Mouse (Mus musculus) limb, embryonic 15.5 days (tissue): ENCODE measurements at regions not wholly inside any gene's neighbourhood (a gene's known extent, or its start where the extent isn't known, plus 50 kb on each side); places are given as distances from the start of the nearest gene placed in this dataset.

Experiments used
- ATAC-seq: fragments of 200-750 bp; cut with Nextera tagmentation; 2 replicates; pipeline ENCODE4 v1.8.0; 2017; ENCODE audit warnings: low read depth, moderate TSS enrichment; ENCODE audit not compliant: insufficient number of reproducible peaks, low FRiP score, low TSS enrichment
- H3K27ac ChIP-seq: fragments of 300-500 bp; sonication (generic); 2 replicates; pipeline ENCODE4 v1.5.1; 2015; ENCODE audit warnings: moderate library complexity, mild to moderate bottlenecking, inconsistent platforms
- H3K27me3 ChIP-seq: fragments of 300-500 bp; sonication (generic); 2 replicates; pipeline ENCODE4 v1.6.1; 2015; ENCODE audit warnings: inconsistent platforms
- H3K36me3 ChIP-seq: fragments of 300-500 bp; sonication (generic); 2 replicates; pipeline ENCODE4 v1.6.1; 2015; ENCODE audit warnings: inconsistent platforms
- H3K4me1 ChIP-seq: fragments of 300-500 bp; sonication (generic); 2 replicates; pipeline ENCODE4 v1.6.1; 2015; ENCODE audit warnings: inconsistent platforms
- H3K4me2 ChIP-seq: fragments of 300-500 bp; sonication (generic); 2 replicates; pipeline ENCODE4 v1.6.1; 2015; ENCODE audit warnings: mild to moderate bottlenecking, inconsistent platforms
- H3K4me3 ChIP-seq: fragments of 300-500 bp; sonication (generic); 2 replicates; pipeline ENCODE4 v1.5.1; 2015; ENCODE audit warnings: mild to moderate bottlenecking, inconsistent platforms
- H3K9ac ChIP-seq: fragments of 300-500 bp; sonication (generic); 2 replicates; pipeline ENCODE4 v1.6.1; 2015; ENCODE audit warnings: inconsistent platforms
- H3K9me3 ChIP-seq: fragments of 300-500 bp; sonication (generic); 2 replicates; pipeline ENCODE4 v1.6.1; 2016; ENCODE audit warnings: inconsistent platforms
- WGBS: fragments of 180-500 bp; shearing (Covaris S2); methylation state at CpG from one replicate; pipeline ENCODE4 v1.1.7; 2015; 5-methylcytosine and 5-hydroxymethylcytosine counted together

- WGBS: 10% methylated on average over 13 of the region's 13 CpGs
- no peak for ATAC-seq
- Histone ChIP-seq H3K27ac (peak overlapping the region; percentile 47; the same call in 1 of the 2 replicates), H3K4me2 (no peak overlapping the region), H3K36me3 (no peaks in the 10 kb centered on the region), H3K4me3 (no peak overlapping the region), H3K27me3 (no peaks in the 10 kb centered on the region), H3K4me1 (peaks cover 13% of the 10 kb centered on the region; the same call in 1 of the 2 replicates), H3K9ac (no peak overlapping the region), H3K9me3 (no peaks in the 10 kb centered on the region)
These were observed 54.0 kb upstream of the Ets2 start for GRCm38 (mm10) chr16:95647854-95648253.

- Histone ChIP-seq H3K4me3 (no peak overlapping the region), H3K9me3 (no peaks in the 10 kb centered on the region), H3K4me1 (peaks cover 12% of the 10 kb centered on the region; the same call in 1 of the 2 replicates), H3K36me3 (no peaks in the 10 kb centered on the region), H3K9ac (no peak overlapping the region), H3K27ac (peak overlapping the region; percentile 57; the same call in 1 of the 2 replicates), H3K27me3 (no peaks in the 10 kb centered on the region), H3K4me2 (no peak overlapping the region)
- 53% methylated on average over 15 of the region's 15 CpGs for WGBS
- no peak for ATAC-seq
These were observed 56.6 kb upstream of the Erg start for GRCm38 (mm10) chr16:95642784-95643590.

GRCm38 (mm10) chr16:95640670-95641069, 54.3 kb upstream of the Erg start:
- ATAC-seq: no peak
- no peak overlapping the region for H3K4me2 ChIP-seq
- H3K9ac ChIP-seq: no peak overlapping the region
- peaks cover 15% of the 10 kb centered on the region for H3K4me1 ChIP-seq
- H3K27me3 ChIP-seq: no peaks in the 10 kb centered on the region
- H3K27ac ChIP-seq: no peak overlapping the region
- 88% methylated on average over 3 of the region's 3 CpGs for WGBS
- H3K4me3 ChIP-seq: no peak overlapping the region
- no peaks in the 10 kb centered on the region for H3K36me3 ChIP-seq
- H3K9me3 ChIP-seq: no peaks in the 10 kb centered on the region

GRCm38 (mm10) chr16:95639677-95640076, 53.3 kb upstream of the Erg start:
- WGBS: 84% methylated on average over 3 of the region's 3 CpGs
- Histone ChIP-seq H3K9me3 (no peaks in the 10 kb centered on the region), H3K27ac (no peak overlapping the region), H3K27me3 (no peaks in the 10 kb centered on the region), H3K36me3 (no peaks in the 10 kb centered on the region), H3K4me3 (no peak overlapping the region), H3K4me1 (peaks cover 15% of the 10 kb centered on the region), H3K4me2 (no peak overlapping the region), H3K9ac (no peak overlapping the region)
- ATAC-seq: no peak

- 17% methylated on average over 7 of the region's 7 CpGs for WGBS
- ATAC-seq: no peak
- 0 out of 2 replicates have a peak overlapping the region, but pooled peaks have one; percentile 17 for H3K27ac ChIP-seq
These were observed 51.5 kb upstream of the Erg start for GRCm38 (mm10) chr16:95637850-95638249.

GRCm38 (mm10) chr16:95636615-95637014, 50.2 kb upstream of the Erg start:
- H3K4me1 ChIP-seq: peaks cover 7% of the 10 kb centered on the region
- H3K4me3 ChIP-seq: no peak overlapping the region
- no peak overlapping the region for H3K27ac ChIP-seq
- H3K4me2 ChIP-seq: no peak overlapping the region
- WGBS: 61% methylated on average over 7 of the region's 7 CpGs
- H3K27me3 ChIP-seq: no peaks in the 10 kb centered on the region
- no peaks in the 10 kb centered on the region for H3K9me3 ChIP-seq
- no peak overlapping the region for H3K9ac ChIP-seq
- no peaks in the 10 kb centered on the region for H3K36me3 ChIP-seq
- no peak for ATAC-seq

More at GRCm38 (mm10) chr16:95637850-95638249, 51.5 kb upstream of the Erg start:
- Histone ChIP-seq H3K27me3 (no peaks in the 10 kb centered on the region), H3K9me3 (no peaks in the 10 kb centered on the region), H3K4me1 (peaks cover 9% of the 10 kb centered on the region), H3K4me3 (no peak overlapping the region), H3K4me2 (no peak overlapping the region), H3K36me3 (no peaks in the 10 kb centered on the region), H3K9ac (no peak overlapping the region)
